Mouse (Mus musculus): ENCODE results near the gene Stx2. TPM values are rescaled to one million over a fixed set of nuclear protein-coding genes. Genes with fewer than 3 reads are reported as not detected.

Gene Stx2
- total RNA-seq (2021), result 1 to 10 TPM; 4.5 to 6.6 TPM
- long read RNA-seq, experiment 1, partial matches to known transcripts, result 0 of 8 reads
- long read RNA-seq, experiment 1, other reads (novel, unspliced or antisense), result 0 of 8 reads
- long read RNA-seq, experiment 2, transcript Stx2-201 (11 exons, 2,939 nt), result major isoform, 5 of 6 reads
- long read RNA-seq, experiment 2, partial matches to known transcripts, result 0 of 6 reads
- long read RNA-seq, experiment 2, other reads (novel, unspliced or antisense), result 0 of 6 reads

- peak; percentile 91 for DNase-seq (ENCODE audit: low spot score)
Measured at GRCm38 (mm10) chr5:129008412-129008826, at the start of gene Stx2. Gene Stx2, minus strand, starts transcription at chr5:129008574.

GRCm38 (mm10) chr5:129054675-129055284 lies 46.4 kb upstream of the Stx2 start:
- DNase-seq (ENCODE audit: low spot score), result no peak

- DNase-seq (ENCODE audit: low spot score), result no peak
Measured at GRCm38 (mm10) chr5:129052636-129053355, 44.4 kb upstream of the Stx2 start.

- no peak for DNase-seq (ENCODE audit: low spot score)
Measured at GRCm38 (mm10) chr5:129051910-129052309, 43.5 kb upstream of the Stx2 start.

- no peak for DNase-seq (ENCODE audit: low spot score)
Measured at GRCm38 (mm10) chr5:129049372-129049771, 41.0 kb upstream of the Stx2 start.

GRCm38 (mm10) chr5:129045641-129046580 lies 37.5 kb upstream of the Stx2 start:
- DNase-seq (ENCODE audit: low spot score), result no peak

- no peak for DNase-seq (ENCODE audit: low spot score)
Measured at GRCm38 (mm10) chr5:129037739-129038138, 29.4 kb upstream of the Stx2 start.

- no peak for DNase-seq (ENCODE audit: low spot score)
Measured at GRCm38 (mm10) chr5:129036678-129037077, 28.3 kb upstream of the Stx2 start.

- DNase-seq (ENCODE audit: low spot score), result no peak
Measured at GRCm38 (mm10) chr5:129029131-129029723, 20.9 kb upstream of the Stx2 start.

- no peak for DNase-seq (ENCODE audit: low spot score)
Measured at GRCm38 (mm10) chr5:129026637-129027036, 18.3 kb upstream of the Stx2 start.

- DNase-seq (ENCODE audit: low spot score), result no peak
Measured at GRCm38 (mm10) chr5:129026171-129026570, 17.8 kb upstream of the Stx2 start.

GRCm38 (mm10) chr5:129025725-129026124 lies 17.4 kb upstream of the Stx2 start:
- no peak for DNase-seq (ENCODE audit: low spot score)

- DNase-seq (ENCODE audit: low spot score), result no peak
Measured at GRCm38 (mm10) chr5:129025048-129025447, 16.7 kb upstream of the Stx2 start.

- no peak for DNase-seq (ENCODE audit: low spot score)
Measured at GRCm38 (mm10) chr5:129020731-129021130, 12.4 kb upstream of the Stx2 start.

- DNase-seq (ENCODE audit: low spot score), result no peak
Measured at GRCm38 (mm10) chr5:129020300-129020668, 11.9 kb upstream of the Stx2 start.

- peak; percentile 93 for DNase-seq (ENCODE audit: low spot score)
Measured at GRCm38 (mm10) chr5:129019497-129020299, 11.3 kb upstream of the Stx2 start, which contains the start of gene Ran. Gene Ran, plus strand, starts transcription at chr5:129020069.

- no peak for DNase-seq (ENCODE audit: low spot score)
Measured at GRCm38 (mm10) chr5:129018782-129019489, 10.6 kb upstream of the Stx2 start.

GRCm38 (mm10) chr5:129016370-129016769 lies 8.0 kb upstream of the Stx2 start:
- DNase-seq (ENCODE audit: low spot score), result no peak

- no peak for DNase-seq (ENCODE audit: low spot score)
Measured at GRCm38 (mm10) chr5:129015540-129015939, 7.2 kb upstream of the Stx2 start.

- DNase-seq (ENCODE audit: low spot score), result no peak
Measured at GRCm38 (mm10) chr5:129015020-129015419, 6.6 kb upstream of the Stx2 start.
